Mouse (Mus musculus) limb, embryonic 14.5 days (tissue): ENCODE results near the gene Csf2rb. TPM values are rescaled to one million over a fixed set of nuclear protein-coding genes. Genes with fewer than 3 reads are reported as not detected.
"Not testable (repeated sequence)": the region's sequence is repeated elsewhere in the genome, so short reads cannot be mapped to it uniquely, and the experiment has no call there.

Experiments
- ATAC-seq: fragments of 200-750 bp; cut with Nextera tagmentation; 2 replicates; pipeline ENCODE4 v1.8.0; 2017; ENCODE audit warnings: low read depth, moderate number of reproducible peaks, moderate TSS enrichment; ENCODE audit not compliant: low FRiP score
- DNase-seq: peaks from one replicate; pipeline ENCODE4 v3.0.0-alpha.2; 2015; ENCODE audit warnings: low spot score
- H3K27ac ChIP-seq: fragments of 300-500 bp; sonication (generic); replicated peaks from 2 replicates; pipeline ENCODE4 v1.5.1; 2014; ENCODE audit warnings: low read depth, mild to moderate bottlenecking, low read length, moderate library complexity, mixed read lengths
- H3K27me3 ChIP-seq: fragments of 300-500 bp; sonication (generic); 2 replicates; pipeline ENCODE4 v1.6.1; 2014; ENCODE audit warnings: low read length, mixed read lengths; ENCODE audit not compliant: control insufficient read depth, insufficient read depth
- H3K36me3 ChIP-seq: fragments of 300-500 bp; sonication (generic); 2 replicates; pipeline ENCODE4 v1.6.1; 2014; ENCODE audit warnings: mild to moderate bottlenecking, low read length, moderate library complexity, mixed read lengths; ENCODE audit not compliant: control insufficient read depth, insufficient read depth
- H3K4me1 ChIP-seq: fragments of 300-500 bp; sonication (generic); 2 replicates; pipeline ENCODE4 v1.6.1; 2014; ENCODE audit warnings: antibody characterized with exemption, low read length, mixed read lengths; ENCODE audit not compliant: control insufficient read depth, insufficient read depth
- H3K4me2 ChIP-seq: fragments of 300-500 bp; sonication (generic); replicated peaks from 2 replicates; pipeline ENCODE4 v1.6.1; 2014; ENCODE audit warnings: low read depth, mild to moderate bottlenecking, low read length, moderate library complexity; ENCODE audit not compliant: severe bottlenecking
- H3K4me3 ChIP-seq: fragments of 300-500 bp; sonication (generic); replicated peaks from 2 replicates; pipeline ENCODE4 v1.5.1; 2014; ENCODE audit warnings: low read length
- H3K9ac ChIP-seq: fragments of 300-500 bp; sonication (generic); 2 replicates; pipeline ENCODE4 v1.6.1; 2014; ENCODE audit warnings: mild to moderate bottlenecking, low read depth, low read length, moderate library complexity; ENCODE audit not compliant: severe bottlenecking
- H3K9me3 ChIP-seq: fragments of 300-500 bp; sonication (generic); 2 replicates; pipeline ENCODE4 v1.6.1; 2016; ENCODE audit warnings: low read length; ENCODE audit not compliant: control insufficient read depth
- POLR2A ChIP-seq: fragments of 200-500 bp; IDR thresholded peaks from 2 replicates; pipeline ENCODE4 v1.8.0; 2012; ENCODE audit warnings: inconsistent platforms, mild to moderate bottlenecking, moderate library complexity, borderline replicate concordance; ENCODE audit not compliant: insufficient read depth, insufficient read length; ENCODE audit errors: extremely low read depth
- WGBS: fragments of 180-500 bp; shearing (Covaris S2); extraction: QIAGEN DNeasy Blood & Tissue Kit; methylation state at CpG from one replicate; pipeline ENCODE4 v1.1.7; 2014; 5-methylcytosine and 5-hydroxymethylcytosine counted together
- polyA plus RNA-seq, 2 experiments: library from polyadenylated mRNA; depleted of rRNA in 1 of 2; stranded (reverse) in 1 of 2; unstranded in 1 of 2; fragments of >200 nt; fragmentation: Nextera tagmentation in 1 of 2; extraction: Ambion mirVana in 1 of 2; gene quantifications; 2 replicates each; pipeline versions ENCODE4 v1.2.1 to v1.2.3; 2012 to 2014

Csf2rb gene
- polyA plus RNA-seq, 2 experiments, result 4.0 to 4.6 TPM

GRCm38 (mm10) chr15:78330706-78331105 lies 5.2 kb downstream of the Csf2rb start:
- no peak for TF ChIP-seq POLR2A

GRCm38 (mm10) chr15:78331523-78332340 lies 6.2 kb downstream of the Csf2rb start:
- Histone ChIP-seq H3K4me2 (no peak overlapping the region), H3K4me3 (no peak overlapping the region), H3K27ac (no peak overlapping the region), H3K9me3 (no peaks in the 10 kb centered on the region), H3K36me3 (no peaks in the 10 kb centered on the region), H3K27me3 (no peaks in the 10 kb centered on the region), H3K4me1 (no peaks in the 10 kb centered on the region), H3K9ac (no peak overlapping the region)
- TF ChIP-seq POLR2A, result no peak
- ATAC-seq (no peak), DNase-seq (no peak)
- 46% methylated on average over 5 of the region's 5 CpGs for WGBS

More at GRCm38 (mm10) chr15:78330706-78331105, 5.2 kb downstream of the Csf2rb start:
- no peak overlapping the region for H3K4me2 ChIP-seq
- no peak overlapping the region for H3K4me3 ChIP-seq
- no peak overlapping the region for H3K27ac ChIP-seq
- no peak for ATAC-seq
- 70% methylated on average over 4 of the region's 4 CpGs for WGBS
- no peaks in the 10 kb centered on the region for H3K36me3 ChIP-seq
- no peaks in the 10 kb centered on the region for H3K4me1 ChIP-seq
- no peaks in the 10 kb centered on the region for H3K9me3 ChIP-seq
- no peaks in the 10 kb centered on the region for H3K27me3 ChIP-seq
- H3K9ac ChIP-seq, result no peak overlapping the region
- DNase-seq, result no peak

- TF ChIP-seq POLR2A, result no peak
- Histone ChIP-seq H3K27me3 (no peaks in the 10 kb centered on the region), H3K4me3 (no peak overlapping the region), H3K9ac (no peak overlapping the region), H3K36me3 (no peaks in the 10 kb centered on the region), H3K27ac (no peak overlapping the region), H3K4me1 (no peaks in the 10 kb centered on the region), H3K9me3 (no peaks in the 10 kb centered on the region), H3K4me2 (no peak overlapping the region)
- 62% methylated on average over 6 of the region's 6 CpGs for WGBS
- DNase-seq (no peak), ATAC-seq (no peak)
These were observed 7.4 kb downstream of the Csf2rb start for GRCm38 (mm10) chr15:78332981-78333380.

- Histone ChIP-seq H3K27ac (no peak overlapping the region), H3K4me2 (no peak overlapping the region), H3K36me3 (no peaks in the 10 kb centered on the region), H3K4me1 (no peaks in the 10 kb centered on the region), H3K27me3 (no peaks in the 10 kb centered on the region), H3K9ac (no peak overlapping the region), H3K9me3 (no peaks in the 10 kb centered on the region), H3K4me3 (no peak overlapping the region)
- DNase-seq (no peak), ATAC-seq (no peak)
- TF ChIP-seq POLR2A, result no peak
- 82% methylated on average over 3 of the region's 3 CpGs for WGBS
These were observed 8.8 kb downstream of the Csf2rb start for GRCm38 (mm10) chr15:78334380-78334779.

GRCm38 (mm10) chr15:78339627-78340423 lies 14.3 kb downstream of the Csf2rb start:
- DNase-seq, result peak; percentile 24
- H3K27ac ChIP-seq, H3K27me3 ChIP-seq, H3K9me3 ChIP-seq, H3K4me3 ChIP-seq, H3K4me1 ChIP-seq, H3K36me3 ChIP-seq, ATAC-seq, H3K4me2 ChIP-seq, H3K9ac ChIP-seq: not testable (repeated sequence)
- WGBS, result 30% methylated on average over 7 of the region's 7 CpGs

- 62% methylated on average over 6 of the region's 7 CpGs for WGBS
- H3K36me3 ChIP-seq, H3K4me3 ChIP-seq, H3K27me3 ChIP-seq, H3K9me3 ChIP-seq, H3K4me2 ChIP-seq, DNase-seq, H3K27ac ChIP-seq, ATAC-seq, H3K4me1 ChIP-seq, H3K9ac ChIP-seq: not testable (repeated sequence)
These were observed 15.4 kb downstream of the Csf2rb start for GRCm38 (mm10) chr15:78340919-78341318.
